ENCODE assay signal across 8 mouse cellular contexts in the genomic region with DNA sequence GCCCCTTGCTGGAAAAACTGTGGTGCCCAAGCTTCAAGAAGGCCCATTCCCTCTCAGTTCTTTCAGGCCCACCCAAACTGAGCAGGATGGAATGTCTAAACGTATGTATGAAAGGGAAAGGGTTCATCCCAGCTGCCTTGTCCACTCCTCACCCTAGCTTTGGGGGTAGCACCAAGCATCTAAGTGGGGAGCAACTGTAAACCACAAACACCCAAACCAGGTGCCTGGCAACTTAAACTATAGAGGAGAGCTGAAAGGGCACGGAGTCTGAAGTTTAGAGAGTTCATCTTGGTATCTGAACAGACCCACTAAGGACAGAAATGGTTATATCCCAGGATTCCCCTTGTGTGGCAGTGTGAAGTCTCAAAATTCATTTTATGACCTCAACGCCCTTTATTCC.
A peak's percentile ranks its signal among the peaks of the same experiment; 100 is the strongest.
DNase-seq lines count a peak whose midpoint lies in the region; ATAC-seq lines count a peak whose summit lies in the region.

No protein-coding gene starts in this region.

- WGBS in kidney, embryonic 15.5 days, result 28% methylated on average over 3 of the region's 3 CpGs
- WGBS in forebrain, embryonic 11.5 days, result 26% methylated on average over 3 of the region's 3 CpGs
- WGBS in limb, embryonic 12.5 days, result 17% methylated on average over 3 of the region's 3 CpGs
- WGBS in stomach, embryonic 14.5 days, result 37% methylated on average over 3 of the region's 3 CpGs

- H3K4me1 ChIP-seq in kidney, embryonic 15.5 days, result peaks cover 48% of the 10 kb centered on the region
- peaks cover 25% of the 10 kb centered on the region for H3K4me1 ChIP-seq in forebrain, embryonic 11.5 days (replicated peaks; ENCODE audit: control insufficient read depth, insufficient read depth, low read length)
- peaks cover 73% of the 10 kb centered on the region for H3K4me1 ChIP-seq in limb, embryonic 12.5 days (replicated peaks)
- peaks cover 26% of the 10 kb centered on the region for H3K4me1 ChIP-seq in stomach, embryonic 14.5 days (ENCODE audit: control insufficient read depth, insufficient read depth, low read length)

- peak overlapping the region; percentile 100 for H3K27ac ChIP-seq in kidney, embryonic 15.5 days
- H3K27ac ChIP-seq in forebrain, embryonic 11.5 days (ENCODE audit: low read depth, low read length), result peak overlapping the region; percentile 99
- H3K27ac ChIP-seq in limb, embryonic 12.5 days, result peak overlapping the region; percentile 99
- peak overlapping the region; percentile 99 for H3K27ac ChIP-seq in stomach, embryonic 14.5 days (ENCODE audit: low read length)

- H3K4me2 ChIP-seq in kidney, embryonic 15.5 days, result peak overlapping the region; percentile 85
- peak overlapping the region; percentile 52 for H3K4me2 ChIP-seq in forebrain, embryonic 11.5 days (ENCODE audit: low read depth, low read length, severe bottlenecking)
- peak overlapping the region; percentile 60 for H3K4me2 ChIP-seq in limb, embryonic 12.5 days
- peak overlapping the region; percentile 64 for H3K4me2 ChIP-seq in stomach, embryonic 14.5 days (replicated peaks; ENCODE audit: low read depth, low read length)

- no peaks in the 10 kb centered on the region for H3K36me3 ChIP-seq in kidney, embryonic 15.5 days
- no peaks in the 10 kb centered on the region for H3K36me3 ChIP-seq in forebrain, embryonic 11.5 days (ENCODE audit: control insufficient read depth, insufficient read depth, low read length)
- no peaks in the 10 kb centered on the region for H3K36me3 ChIP-seq in limb, embryonic 12.5 days
- H3K36me3 ChIP-seq in stomach, embryonic 14.5 days (ENCODE audit: control insufficient read depth, insufficient read depth, low read length), result no peaks in the 10 kb centered on the region

- ATAC-seq in kidney, embryonic 15.5 days (replicated peaks; ENCODE audit: low FRiP score), result no peak
- no peak for ATAC-seq in forebrain, embryonic 11.5 days (replicated peaks; ENCODE audit: low FRiP score)
- ATAC-seq in limb, embryonic 12.5 days (ENCODE audit: insufficient number of reproducible peaks, insufficient read depth, low FRiP score, low TSS enrichment, low read depth), result no peak
- ATAC-seq in stomach, embryonic 14.5 days (ENCODE audit: insufficient number of reproducible peaks, insufficient read depth, low FRiP score, low read depth), result no peak
- no peak for ATAC-seq in megakaryocyte-erythroid progenitor cell, adult 5-6 weeks (replicated peaks; ENCODE audit: low FRiP score, low TSS enrichment, poor library complexity, severe bottlenecking)

- no peak for DNase-seq in kidney, adult 18-20 months
- no peak for DNase-seq in forebrain, embryonic 11.5 days (ENCODE audit: low spot score)
- DNase-seq in testis, postnatal 14 days (ENCODE audit: low spot score), result no peak
- DNase-seq in yolk sac, embryonic 10.5 days (ENCODE audit: low spot score), result no peak

- no peaks in the 10 kb centered on the region for H3K9me3 ChIP-seq in kidney, embryonic 15.5 days (replicated peaks)
- no peaks in the 10 kb centered on the region for H3K9me3 ChIP-seq in forebrain, embryonic 11.5 days (ENCODE audit: control insufficient read depth, low read length)
- H3K9me3 ChIP-seq in limb, embryonic 12.5 days, result no peaks in the 10 kb centered on the region
- no peaks in the 10 kb centered on the region for H3K9me3 ChIP-seq in stomach, embryonic 14.5 days (ENCODE audit: control insufficient read depth, low read depth, low read length)

- H3K4me3 ChIP-seq in kidney, embryonic 15.5 days (replicated peaks), result peak overlapping the region; percentile 46
- peak overlapping the region; percentile 29 for H3K4me3 ChIP-seq in forebrain, embryonic 11.5 days (ENCODE audit: low read depth, low read length)
- peak overlapping the region; percentile 36 for H3K4me3 ChIP-seq in limb, embryonic 12.5 days (replicated peaks)
- no peak overlapping the region for H3K4me3 ChIP-seq in stomach, embryonic 14.5 days (ENCODE audit: low read depth, low read length)

- H3K27me3 ChIP-seq in kidney, embryonic 15.5 days, result no peaks in the 10 kb centered on the region
- no peaks in the 10 kb centered on the region for H3K27me3 ChIP-seq in forebrain, embryonic 11.5 days (ENCODE audit: control insufficient read depth, insufficient read depth, low read length)
- no peaks in the 10 kb centered on the region for H3K27me3 ChIP-seq in limb, embryonic 12.5 days
- H3K27me3 ChIP-seq in stomach, embryonic 14.5 days (ENCODE audit: control insufficient read depth, insufficient read depth, low read length), result no peaks in the 10 kb centered on the region

- peak overlapping the region; percentile 62 for H3K9ac ChIP-seq in kidney, embryonic 15.5 days
- H3K9ac ChIP-seq in forebrain, embryonic 11.5 days (ENCODE audit: low read length), result peak overlapping the region; percentile 53
- no peak overlapping the region for H3K9ac ChIP-seq in limb, embryonic 12.5 days (replicated peaks)
- peak overlapping the region; percentile 51 for H3K9ac ChIP-seq in stomach, embryonic 14.5 days (replicated peaks; ENCODE audit: low read depth, low read length)
